Mouse (Mus musculus) testis, adult 2 months (tissue): ENCODE results near the gene Cntnap5a.

Experiments
- CTCF ChIP-seq: fragments of 200-500 bp; IDR thresholded peaks from 2 replicates; pipeline ENCODE4 v1.5.1; 2012; ENCODE audit warnings: low read depth, mild to moderate bottlenecking, inconsistent platforms, low read length, moderate library complexity; ENCODE audit not compliant: control insufficient read depth, insufficient read depth, insufficient replicate concordance
- POLR2A ChIP-seq: fragments of 200-500 bp; IDR thresholded peaks from 2 replicates; pipeline ENCODE4 v1.6.1; 2012; ENCODE audit warnings: low read depth, mild to moderate bottlenecking, inconsistent platforms, low read length, moderate library complexity; ENCODE audit not compliant: control insufficient read depth

GRCm38 (mm10) chr1:115686494-115686893, 1.9 kb downstream of the Cntnap5a start:
- TF ChIP-seq CTCF (no peak), POLR2A (no peak)
